Mouse (Mus musculus): ENCODE results near the gene Trim80.
"Not testable (repeated sequence)": the region's sequence is repeated elsewhere in the genome, so short reads cannot be mapped to it uniquely, and the experiment has no call there.

Trim80 gene

GRCm38 (mm10) chr11:115492387-115492786 lies 52.0 kb downstream of the Trim80 start:
- DNase-seq (ENCODE audit: low spot score in 2 of 2) = no peak

- DNase-seq (ENCODE audit: low spot score in 2 of 2) = not testable (repeated sequence)
These were observed 56.2 kb downstream of the Trim80 start for GRCm38 (mm10) chr11:115496559-115496958.

Data from urinary bladder, postnatal 4 days (tissue).